Mouse (Mus musculus): ENCODE data around the gene Fgfr1op2. TPM values are rescaled to one million over a fixed set of nuclear protein-coding genes. Genes with fewer than 3 reads are reported as not detected.

The Fgfr1op2 gene
- total RNA-seq (2023) = 75.3 TPM

DNA sequence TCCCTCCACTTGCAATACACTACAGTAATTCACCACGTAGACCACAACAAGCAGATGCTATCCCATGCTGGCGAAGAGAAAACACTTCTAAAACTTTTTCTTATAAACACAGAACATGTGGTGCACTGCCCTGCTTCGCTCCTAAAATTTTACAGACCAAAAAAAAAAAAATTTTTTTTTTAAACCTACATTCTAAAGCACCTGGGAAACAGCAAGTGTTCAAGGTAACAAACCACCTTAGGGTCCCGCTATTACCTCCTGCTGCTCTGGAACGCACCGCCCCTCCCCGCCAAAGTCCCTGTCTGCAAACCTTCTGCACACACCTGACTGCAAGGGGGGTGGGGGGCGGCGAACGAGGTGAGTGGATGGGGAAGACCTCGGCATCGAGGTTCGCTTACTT lies at the start of gene Fgfr1op2:
TSS of gene Fgfr1op2 (plus strand) at position 301 of the 400 bp plus-strand sequence.

DNA sequence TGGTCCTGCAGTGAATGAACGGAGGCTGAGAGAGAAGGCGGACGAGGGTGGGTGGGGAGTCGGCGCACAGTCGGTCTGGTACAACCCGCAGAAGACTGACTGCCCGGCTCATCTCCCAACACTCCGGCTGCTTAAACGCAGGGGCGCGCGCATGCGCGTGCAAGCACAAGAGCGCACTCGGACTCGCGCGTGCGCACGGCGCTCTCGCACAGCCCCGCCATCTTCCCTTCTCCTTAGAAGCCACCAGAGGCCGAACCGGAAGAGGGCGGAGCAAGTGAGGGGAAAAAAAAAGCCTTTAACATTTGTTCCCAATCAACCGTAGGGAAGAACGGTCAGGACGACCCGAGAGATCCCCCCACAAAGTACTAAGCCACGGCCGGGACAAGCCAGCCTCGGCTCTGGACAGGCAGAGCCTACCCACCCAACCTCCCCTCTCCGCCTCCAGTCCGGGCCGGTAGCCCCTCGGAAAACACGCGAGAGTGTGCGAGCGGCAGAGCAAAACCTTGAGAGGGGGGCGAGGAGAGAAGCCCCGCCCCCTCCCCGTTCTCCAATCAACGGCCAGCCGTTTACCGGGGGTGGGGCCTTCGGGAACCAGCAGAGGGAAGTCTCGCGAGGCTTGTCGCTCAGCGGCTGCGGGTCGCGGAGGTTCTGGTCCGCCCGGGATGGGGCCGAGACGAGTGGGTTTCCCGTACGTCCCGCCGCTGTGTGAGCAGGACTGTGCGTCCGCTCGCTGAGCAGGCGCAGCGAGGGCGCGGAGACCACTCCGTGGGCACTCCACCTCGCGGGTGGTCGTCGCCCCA lies 507 bp downstream of the Fgfr1op2 start, which contains the start of gene Ints13:
TSS of gene Ints13 (minus strand) at position 526 of the 800 bp plus-strand sequence.

GRCm38 (mm10) chr6:146642276-146643183 lies 65.5 kb downstream of the Fgfr1op2 start, which contains the start of the genes Med21 and Tm7sf3:
Med21 (plus strand) TSS chr6:146642547.
Tm7sf3 (minus strand) TSS chr6:146642824.

Other genes with a start within 250 kb of the Fgfr1op2 start
- gene Itpr2, start 75.0 kb upstream of the Fgfr1op2 start, total RNA-seq (2023) = 219 TPM
- 83.0 TPM for gene Ints13, start 632 bp downstream of the Fgfr1op2 start, total RNA-seq (2023)
- 39.0 TPM for gene Med21, start 65.3 kb downstream of the Fgfr1op2 start, total RNA-seq (2023)
- gene Tm7sf3, start 65.6 kb downstream of the Fgfr1op2 start, total RNA-seq (2023) = 5.9 TPM
- gene Stk38l, start 147.8 kb downstream of the Fgfr1op2 start, total RNA-seq (2023) = 17.2 TPM
- gene Arntl2, start 218.9 kb downstream of the Fgfr1op2 start, total RNA-seq (2023) = 0.41 TPM